Mouse (Mus musculus): ENCODE results near the gene Agap2. TPM values are rescaled to one million over a fixed set of nuclear protein-coding genes. Genes with fewer than 3 reads are reported as not detected.
"Not testable (repeated sequence)": the region's sequence is repeated elsewhere in the genome, so short reads cannot be mapped to it uniquely, and the experiment has no call there.

Gene Agap2
- polyA plus RNA-seq, 1 experiment from 2014 or later: 0.32 TPM

GRCm38 (mm10) chr10:127072270-127072669, 2.8 kb upstream of the Agap2 start:
- not testable (repeated sequence) for H3K36me3 ChIP-seq (ENCODE audit: insufficient read depth, low read length); ATAC-seq; DNase-seq (ENCODE audit: low spot score); H3K9ac ChIP-seq (replicated peaks; ENCODE audit: low read depth); H3K9me3 ChIP-seq (ENCODE audit: low read length); H3K4me3 ChIP-seq (ENCODE audit: low read depth, low read length); H3K27me3 ChIP-seq (replicated peaks; ENCODE audit: insufficient read depth, low read length); H3K4me2 ChIP-seq (replicated peaks; ENCODE audit: low read depth, low read length); H3K27ac ChIP-seq (ENCODE audit: low read length)
- peak; percentile 30; the same call in 1 of the 2 replicates for TF ChIP-seq CTCF (IDR thresholded peaks at IDR 0.05)
- H3K4me1 ChIP-seq (ENCODE audit: insufficient read depth, low read depth, low read length): peaks cover 11% of the 10 kb centered on the region; the same call in 1 of the 2 replicates
- whole genome bisulfite sequencing: 86% methylated on average over 4 of the region's 4 CpGs

GRCm38 (mm10) chr10:127072969-127073368, 2.1 kb upstream of the Agap2 start:
- DNase-seq (ENCODE audit: low spot score); H3K36me3 ChIP-seq (ENCODE audit: insufficient read depth, low read length); H3K4me2 ChIP-seq (replicated peaks; ENCODE audit: low read depth, low read length); H3K27ac ChIP-seq (ENCODE audit: low read length); ATAC-seq; H3K9ac ChIP-seq (replicated peaks; ENCODE audit: low read depth); H3K27me3 ChIP-seq (replicated peaks; ENCODE audit: insufficient read depth, low read length); H3K4me3 ChIP-seq (ENCODE audit: low read depth, low read length); H3K9me3 ChIP-seq (ENCODE audit: low read length): not testable (repeated sequence)
- WGBS: 78% methylated on average over 2 of the region's 2 CpGs
- peaks cover 11% of the 10 kb centered on the region; the same call in 1 of the 2 replicates for H3K4me1 ChIP-seq (ENCODE audit: insufficient read depth, low read depth, low read length)

- Histone ChIP-seq H3K9me3 (ENCODE audit: low read length) (no peaks in the 10 kb centered on the region), H3K36me3 (ENCODE audit: insufficient read depth, low read length) (no peaks in the 10 kb centered on the region), H3K9ac (replicated peaks; ENCODE audit: low read depth) (no peak overlapping the region), H3K27ac (ENCODE audit: low read length) (no peak overlapping the region), H3K4me3 (ENCODE audit: low read depth, low read length) (no peak overlapping the region), H3K27me3 (replicated peaks; ENCODE audit: insufficient read depth, low read length) (peaks cover 16% of the 10 kb centered on the region), H3K4me2 (replicated peaks; ENCODE audit: low read depth, low read length) (no peak overlapping the region), H3K4me1 (ENCODE audit: insufficient read depth, low read depth, low read length) (peaks cover 11% of the 10 kb centered on the region; the same call in 1 of the 2 replicates)
- ATAC-seq (no peak), DNase-seq (ENCODE audit: low spot score) (no peak)
- 90% methylated on average over 1 of the region's 1 CpGs for WGBS
- no peak for TF ChIP-seq EP300 (IDR thresholded peaks at IDR 0.05)
- no peak for TF ChIP-seq CTCF (IDR thresholded peaks at IDR 0.05)
Measured at GRCm38 (mm10) chr10:127073981-127074380, 1.1 kb upstream of the Agap2 start.

GRCm38 (mm10) chr10:127075651-127076050, 567 bp downstream of the Agap2 start:
- Histone ChIP-seq H3K9me3 (ENCODE audit: low read length) (no peaks in the 10 kb centered on the region), H3K4me2 (replicated peaks; ENCODE audit: low read depth, low read length) (no peak overlapping the region), H3K4me3 (ENCODE audit: low read depth, low read length) (no peak overlapping the region), H3K4me1 (ENCODE audit: insufficient read depth, low read depth, low read length) (peaks cover 13% of the 10 kb centered on the region; the same call in 1 of the 2 replicates), H3K27me3 (replicated peaks; ENCODE audit: insufficient read depth, low read length) (peaks cover 33% of the 10 kb centered on the region), H3K9ac (replicated peaks; ENCODE audit: low read depth) (no peak overlapping the region), H3K36me3 (ENCODE audit: insufficient read depth, low read length) (no peaks in the 10 kb centered on the region), H3K27ac (ENCODE audit: low read length) (no peak overlapping the region)
- TF ChIP-seq EP300 (IDR thresholded peaks at IDR 0.05) (no peak), CTCF (IDR thresholded peaks at IDR 0.05) (no peak)
- no peak for ATAC-seq
- no peak for DNase-seq (ENCODE audit: low spot score)
- WGBS: 40% methylated on average over 8 of the region's 8 CpGs

- Histone ChIP-seq H3K4me3 (ENCODE audit: low read depth, low read length) (no peak overlapping the region), H3K27ac (ENCODE audit: low read length) (no peak overlapping the region), H3K4me2 (replicated peaks; ENCODE audit: low read depth, low read length) (no peak overlapping the region), H3K27me3 (replicated peaks; ENCODE audit: insufficient read depth, low read length) (peaks cover 37% of the 10 kb centered on the region), H3K36me3 (ENCODE audit: insufficient read depth, low read length) (no peaks in the 10 kb centered on the region), H3K4me1 (ENCODE audit: insufficient read depth, low read depth, low read length) (peaks cover 10% of the 10 kb centered on the region), H3K9ac (replicated peaks; ENCODE audit: low read depth) (no peak overlapping the region), H3K9me3 (ENCODE audit: low read length) (no peaks in the 10 kb centered on the region)
- no peak for TF ChIP-seq EP300 (IDR thresholded peaks at IDR 0.05)
- TF ChIP-seq CTCF (IDR thresholded peaks at IDR 0.05): no peak
- no peak for ATAC-seq
- 27% methylated on average over 4 of the region's 4 CpGs for WGBS
- no peak for DNase-seq (ENCODE audit: low spot score)
Measured at GRCm38 (mm10) chr10:127076082-127076481, 998 bp downstream of the Agap2 start.

- no peak overlapping the region for H3K4me3 ChIP-seq (ENCODE audit: low read depth, low read length)
- H3K4me2 ChIP-seq (replicated peaks; ENCODE audit: low read depth, low read length): no peak overlapping the region
- H3K36me3 ChIP-seq (ENCODE audit: insufficient read depth, low read length): no peaks in the 10 kb centered on the region
- no peak for DNase-seq (ENCODE audit: low spot score)
- H3K4me1 ChIP-seq (ENCODE audit: insufficient read depth, low read depth, low read length): peaks cover 10% of the 10 kb centered on the region
- ATAC-seq: no peak
- H3K9ac ChIP-seq (replicated peaks; ENCODE audit: low read depth): no peak overlapping the region
- H3K27ac ChIP-seq (ENCODE audit: low read length): no peak overlapping the region
- no peak for TF ChIP-seq EP300 (IDR thresholded peaks at IDR 0.05)
- no peak for TF ChIP-seq CTCF (IDR thresholded peaks at IDR 0.05)
- no peaks in the 10 kb centered on the region for H3K9me3 ChIP-seq (ENCODE audit: low read length)
- 12% methylated on average over 10 of the region's 10 CpGs for WGBS
- H3K27me3 ChIP-seq (replicated peaks; ENCODE audit: insufficient read depth, low read length): peaks cover 49% of the 10 kb centered on the region
Measured at GRCm38 (mm10) chr10:127077515-127077914, 2.4 kb downstream of the Agap2 start.

Data from lung, postnatal 0 days (tissue).